Mouse (Mus musculus) MEL-GATA-1-ER (cell line): ENCODE measurements around the gene Gast.
"Not testable (repeated sequence)": the region's sequence is repeated elsewhere in the genome, so short reads cannot be mapped to it uniquely, and the experiment has no call there.

Source experiments
- DNase-seq: peaks from one replicate; pipeline ENCODE4 v3.0.0-alpha.2; 2012; ENCODE audit warnings: low read depth; ENCODE audit errors: extremely low read depth

The Gast gene

DNA sequence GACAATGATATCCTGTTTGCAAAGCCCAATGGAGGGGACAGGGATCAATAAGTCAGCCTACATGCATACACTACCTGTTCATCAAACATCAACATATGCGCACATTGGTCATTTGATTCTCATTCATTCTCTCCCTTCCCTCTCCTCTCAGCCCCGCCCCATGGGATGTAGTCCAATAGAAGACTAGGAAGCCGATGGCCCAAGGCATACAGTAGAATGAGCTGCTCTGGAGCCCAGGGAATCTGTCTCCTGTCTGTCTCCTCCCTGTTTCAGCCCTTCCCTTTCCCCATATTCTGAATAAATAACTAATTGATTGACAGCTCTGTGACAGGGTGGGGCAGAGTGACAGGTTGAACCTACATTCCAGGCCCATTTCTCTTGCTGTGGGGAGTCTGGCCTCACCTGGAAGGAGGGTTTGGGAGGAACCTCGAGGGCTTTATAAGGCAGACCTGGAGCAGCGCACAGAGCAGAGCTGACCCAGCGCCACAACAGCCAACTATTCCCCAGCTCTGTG is at the start of gene Gast:
TSS of gene Gast (plus strand) at position 464 of the 514 bp plus-strand sequence.
- no peak for DNase-seq

DNA sequence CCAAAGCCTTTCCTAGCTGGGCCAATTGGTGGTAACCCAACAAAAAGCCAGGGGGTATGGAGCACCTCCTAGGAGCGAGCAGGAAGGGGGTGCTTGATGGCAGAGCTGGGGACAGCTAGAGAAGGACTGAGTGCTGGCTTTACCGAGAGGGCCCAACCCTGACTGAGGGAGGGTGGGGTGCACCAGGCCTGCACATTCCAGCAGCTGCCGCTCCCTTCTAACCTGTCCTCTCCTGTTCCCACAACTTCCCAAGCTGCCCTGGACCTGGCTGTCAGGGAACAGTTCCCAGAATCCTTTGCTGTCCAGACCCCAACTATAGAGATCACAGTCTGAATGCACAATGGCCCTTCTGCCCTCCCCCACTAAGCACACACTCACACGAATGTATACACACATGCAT is 49.2 kb upstream of the Gast start:
- no peak for DNase-seq

DNA sequence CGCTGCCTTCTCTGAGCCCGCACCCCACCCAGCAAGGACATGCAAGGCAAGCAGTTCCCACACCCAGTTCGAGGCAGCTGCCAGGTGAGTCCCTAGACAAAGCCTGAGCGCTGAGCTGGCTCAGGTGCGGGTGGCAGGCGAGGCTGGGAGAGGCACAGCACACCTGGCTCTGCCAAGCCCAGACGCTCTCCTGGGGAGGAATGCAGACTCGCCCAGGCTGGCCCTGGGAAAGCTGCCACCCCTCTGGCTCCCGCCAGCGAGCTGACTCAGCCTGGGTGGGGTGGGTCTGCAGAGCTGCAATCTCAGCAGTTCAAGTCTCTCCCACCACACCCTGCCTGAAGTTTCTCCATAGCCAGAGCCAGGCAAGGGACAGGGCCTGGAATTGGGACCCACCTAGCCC is 47.2 kb upstream of the Gast start:
- DNase-seq = no peak

DNA sequence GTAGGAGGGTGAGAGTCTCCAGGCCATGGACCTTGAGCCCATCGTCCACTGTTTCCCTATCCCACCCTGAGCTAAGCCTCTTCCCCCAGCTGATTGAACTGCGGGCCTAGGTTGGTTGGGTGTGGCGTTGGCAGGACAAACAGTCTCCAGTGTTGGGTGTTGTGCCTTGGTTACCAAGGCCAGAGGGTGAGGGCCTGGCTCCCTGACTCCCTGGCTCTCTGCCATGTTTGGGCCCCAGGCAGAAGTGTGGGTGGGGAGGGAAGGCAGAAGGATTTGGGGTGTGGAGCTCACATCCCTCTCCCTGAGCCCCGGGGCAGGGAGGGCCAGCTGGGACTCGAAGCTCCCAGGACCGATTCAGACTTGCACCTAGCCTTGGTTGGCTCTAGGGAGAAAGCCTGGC is 45.3 kb upstream of the Gast start:
- no peak for DNase-seq

DNA sequence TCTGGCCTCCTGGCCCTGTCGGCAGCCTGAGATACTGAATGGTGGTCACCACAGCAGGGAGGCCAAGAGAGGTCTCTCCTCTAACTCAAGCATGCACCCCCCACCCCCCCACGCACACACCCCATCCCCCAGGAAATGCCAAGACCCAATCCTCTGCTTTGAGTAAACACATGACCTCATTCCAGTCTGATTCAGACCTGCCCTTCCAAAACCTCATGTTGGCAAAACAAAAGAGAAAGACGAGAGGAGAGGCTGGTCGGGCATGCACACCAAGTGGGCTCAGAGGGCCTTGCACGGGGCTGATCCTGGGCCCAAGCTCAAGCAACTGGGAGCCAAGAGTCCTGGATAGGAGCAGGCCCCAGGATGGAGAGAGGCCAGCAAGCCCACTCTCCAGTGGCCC is 44.0 kb upstream of the Gast start:
- no peak for DNase-seq

DNA sequence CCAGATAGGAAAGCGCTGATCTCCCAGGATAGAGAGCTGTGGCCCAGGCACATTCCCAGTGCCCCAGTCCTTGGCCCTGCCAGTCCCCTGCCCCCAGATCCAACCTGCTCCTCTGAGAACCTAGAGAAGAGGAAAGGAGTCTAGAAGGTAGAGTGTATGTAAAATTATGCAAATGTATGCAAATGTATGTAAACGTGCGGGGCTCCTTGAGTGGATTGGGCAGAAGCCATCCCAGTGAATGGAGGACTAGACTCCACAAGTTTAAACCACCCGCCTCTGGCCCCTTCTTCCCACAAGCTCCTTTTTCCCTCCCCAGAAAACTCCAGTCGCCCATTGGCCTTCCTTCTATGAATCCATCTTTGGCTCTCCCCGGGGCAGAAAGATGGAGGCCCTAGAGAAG is 41.3 kb upstream of the Gast start:
- DNase-seq = no peak

DNA sequence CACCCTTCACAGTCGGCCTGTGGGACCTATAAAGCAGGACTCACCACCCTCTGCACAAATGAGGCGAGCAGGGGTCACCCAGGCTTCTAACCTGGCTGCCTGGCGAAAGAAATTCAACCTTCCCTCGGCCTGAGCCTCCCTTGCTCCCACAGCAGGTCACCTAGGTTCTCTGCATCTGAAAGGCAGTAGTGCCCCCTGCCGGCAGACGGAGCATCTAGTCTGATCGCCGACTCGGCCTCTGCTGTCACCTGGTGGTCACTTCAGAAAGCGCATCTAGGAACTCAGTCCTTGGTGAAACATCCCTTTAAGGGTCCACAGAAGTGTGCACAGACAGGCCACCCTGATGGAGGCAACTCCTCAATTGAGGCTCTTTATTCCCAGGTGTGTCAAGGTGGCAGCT is 38.9 kb upstream of the Gast start:
- DNase-seq = peak; percentile 43

DNA sequence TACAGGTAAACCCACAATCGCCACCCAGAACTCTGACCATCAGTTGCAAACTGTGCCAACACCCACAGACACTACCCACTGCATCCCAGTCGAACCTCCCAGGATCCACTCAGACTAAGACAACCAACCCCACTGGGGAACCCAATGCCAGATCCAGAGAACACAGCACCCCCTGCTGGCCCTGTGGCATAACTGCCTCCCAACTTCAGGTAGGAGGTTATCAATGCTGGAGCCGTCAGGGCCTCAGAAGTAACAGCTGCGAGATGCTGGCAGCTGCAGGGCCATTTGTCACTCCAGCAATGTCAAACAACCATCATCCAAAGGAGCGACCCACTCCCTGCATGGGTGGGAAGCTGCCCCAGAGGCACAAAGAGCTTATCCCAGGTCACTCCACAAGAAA is 36.4 kb upstream of the Gast start:
- no peak for DNase-seq

DNA sequence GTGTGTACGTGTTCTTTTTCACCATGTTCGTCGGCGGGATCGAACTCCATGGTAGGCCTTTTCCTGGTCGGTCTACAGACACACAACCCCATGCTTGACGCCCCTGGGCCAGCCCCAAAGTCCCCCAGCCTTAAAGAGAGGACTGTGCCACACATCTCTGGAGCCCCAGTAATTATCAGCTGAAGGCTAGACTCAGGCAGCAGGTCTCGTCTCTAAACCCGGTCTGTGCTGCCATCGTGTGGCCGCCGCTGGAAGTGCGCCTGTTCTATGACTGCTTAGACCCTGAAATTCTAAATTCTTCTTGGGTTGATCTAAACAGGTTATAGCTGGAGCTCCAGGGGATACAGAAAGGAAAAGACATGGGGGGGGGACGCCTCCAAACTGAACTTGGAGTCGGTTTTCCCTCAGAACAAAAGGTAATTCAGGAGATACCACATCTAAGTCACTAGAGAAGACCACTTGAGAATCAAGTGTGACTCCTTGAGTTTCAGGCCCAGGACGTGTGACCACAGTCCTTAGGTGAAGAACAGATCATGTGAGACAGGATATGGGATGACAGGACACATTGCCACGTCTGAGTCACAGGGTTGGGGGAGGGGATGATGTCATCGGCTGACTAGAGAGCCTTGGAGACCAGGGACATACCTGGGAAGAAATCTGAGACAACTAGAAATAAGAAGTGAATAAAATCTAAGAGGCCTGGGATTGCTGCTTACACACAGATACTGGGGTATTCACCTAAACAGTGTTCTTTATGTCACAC is 35.8 kb upstream of the Gast start:
- no peak for DNase-seq

DNA sequence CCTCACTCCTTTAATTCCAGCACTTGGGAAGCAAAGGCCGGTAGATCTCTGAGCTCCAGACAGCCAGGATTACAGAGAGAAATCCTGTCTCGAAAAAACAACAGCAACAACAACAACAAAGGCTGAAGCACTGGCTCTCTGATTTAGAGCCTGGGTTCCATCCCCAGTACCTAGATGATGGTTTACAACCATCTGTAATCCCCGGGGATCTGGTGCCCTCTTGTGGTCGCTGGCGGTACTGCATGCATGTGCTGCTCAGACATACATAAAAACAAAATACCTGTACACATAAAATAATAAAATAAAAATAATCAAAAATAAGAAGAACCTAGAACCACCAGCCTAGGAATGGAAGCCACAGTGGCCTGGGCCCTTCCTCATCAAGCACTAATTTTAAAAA is 33.9 kb upstream of the Gast start:
- DNase-seq = no peak

DNA sequence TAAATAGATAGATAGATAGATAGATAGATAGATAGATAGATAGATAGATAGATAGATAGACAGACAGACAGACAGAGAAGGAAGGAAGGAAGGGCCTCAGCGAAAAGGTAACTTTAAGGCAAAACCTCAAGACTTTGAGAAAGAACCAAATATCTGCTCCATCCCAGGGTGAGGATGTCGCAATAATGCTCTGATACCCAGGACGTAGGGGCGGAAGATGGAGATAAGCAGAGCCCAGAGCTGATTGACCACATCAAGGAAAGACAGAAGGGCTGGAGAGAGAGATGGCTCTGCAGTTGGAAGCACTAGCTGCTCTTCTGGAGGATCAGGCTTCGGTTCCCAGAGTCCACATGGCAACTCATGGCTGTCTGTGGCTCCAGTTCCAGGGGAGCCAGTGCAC is 32.9 kb upstream of the Gast start:
- no peak for DNase-seq

DNA sequence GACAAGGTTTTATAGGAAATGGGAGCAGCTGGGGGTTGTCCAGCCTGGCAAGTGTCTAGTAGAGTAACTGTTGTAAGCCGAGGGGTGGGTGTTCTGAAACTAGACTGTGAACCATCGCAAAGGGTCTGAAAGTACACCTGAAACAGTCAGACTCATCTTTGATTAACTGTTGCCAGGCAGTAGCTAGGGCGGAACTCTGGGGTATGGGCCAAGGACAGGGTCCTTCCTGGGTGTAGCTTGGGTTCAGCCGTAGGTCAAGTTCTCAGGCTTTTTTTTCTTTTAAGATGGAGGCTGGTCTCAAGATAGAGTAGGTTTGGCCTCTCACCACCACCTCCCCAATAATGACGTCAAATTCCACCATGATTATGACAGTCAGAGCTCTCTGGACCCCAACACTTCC is 26.3 kb upstream of the Gast start:
- no peak for DNase-seq

DNA sequence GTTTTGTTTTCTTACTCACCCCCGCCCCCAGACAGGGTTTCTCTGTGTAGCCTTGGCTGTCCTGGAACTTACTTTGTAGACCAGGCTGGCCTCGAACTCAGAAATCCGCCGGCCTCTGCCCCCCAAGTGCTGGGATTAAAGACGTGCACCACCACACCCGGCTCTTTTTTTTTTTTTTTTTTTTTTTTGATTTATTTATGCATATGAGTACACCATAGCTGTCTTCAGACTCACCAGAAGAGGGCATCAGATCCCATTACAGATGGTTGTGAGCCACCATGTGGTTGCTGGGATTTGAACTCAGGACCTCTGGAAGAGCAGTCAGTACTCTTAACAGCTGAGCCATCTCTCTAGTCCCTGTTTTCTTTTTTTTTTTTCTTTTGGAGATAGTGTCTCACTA is 25.5 kb upstream of the Gast start:
- not testable (repeated sequence) for DNase-seq

DNA sequence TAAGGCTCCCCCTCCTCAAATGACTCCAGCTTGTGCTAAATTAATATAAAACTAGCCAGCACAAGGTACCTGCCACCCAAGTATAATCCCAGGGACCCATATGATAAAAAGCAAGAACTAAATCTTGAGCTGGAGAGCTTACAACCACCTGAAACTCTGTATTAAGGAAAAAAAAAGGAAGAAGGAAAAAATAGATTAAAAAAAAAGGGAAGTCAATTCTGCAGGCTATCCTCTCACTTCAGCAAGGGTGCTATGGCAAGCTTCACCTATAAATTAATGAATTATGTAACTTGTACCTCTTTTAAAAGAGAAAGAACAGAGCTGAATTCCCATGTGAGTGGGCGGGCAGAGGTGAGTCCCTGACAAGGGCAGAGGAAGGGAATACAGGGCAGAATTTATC is 22.6 kb upstream of the Gast start:
- DNase-seq = no peak

DNA sequence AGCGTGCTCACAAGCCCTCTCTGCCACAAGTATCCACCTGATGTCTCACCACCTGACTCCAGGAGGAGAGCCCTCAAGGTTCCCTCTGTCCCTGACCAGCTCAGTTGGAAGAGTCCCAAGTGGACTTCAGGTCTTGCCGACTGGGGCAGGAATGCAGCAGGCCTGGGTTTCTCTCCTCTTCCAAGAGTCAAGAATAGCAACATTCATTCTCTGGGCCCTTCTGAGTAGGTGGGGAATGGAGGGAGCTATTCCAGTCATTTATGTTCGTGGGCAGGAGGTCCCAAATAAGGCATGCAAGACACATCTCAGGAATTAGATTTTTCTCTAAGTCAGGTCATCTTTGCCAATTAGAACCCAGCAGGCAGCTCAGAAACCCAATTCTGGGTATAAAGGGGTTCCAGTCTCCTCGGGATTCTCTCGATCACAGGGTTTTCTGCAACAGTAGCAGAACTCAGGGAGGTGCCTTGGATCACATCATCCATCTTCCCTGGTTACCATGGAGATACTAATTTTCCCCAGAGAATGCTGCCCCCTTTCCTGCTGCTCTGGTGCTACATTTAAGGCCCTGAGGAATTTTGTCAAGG is 22.0 kb upstream of the Gast start:
- DNase-seq = no peak

DNA sequence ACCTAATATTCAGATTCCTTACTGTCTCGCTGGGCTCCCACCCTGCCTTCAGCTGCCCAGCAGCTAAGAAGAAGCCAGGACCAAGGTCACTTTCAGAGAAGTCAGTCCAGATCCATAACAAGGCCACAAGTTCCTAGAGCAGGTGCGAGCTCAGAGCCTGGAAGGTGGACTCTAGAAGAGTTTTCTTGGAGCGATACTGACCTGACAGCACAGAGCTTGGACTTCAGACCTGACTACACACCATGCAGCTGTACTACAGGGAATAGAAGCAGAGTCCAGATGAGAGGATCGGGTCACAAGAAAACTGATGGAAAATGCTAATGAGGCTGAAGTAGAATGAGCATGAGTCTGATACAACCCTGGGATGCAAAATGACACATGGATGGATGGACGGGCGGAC is 20.8 kb upstream of the Gast start:
- no peak for DNase-seq

DNA sequence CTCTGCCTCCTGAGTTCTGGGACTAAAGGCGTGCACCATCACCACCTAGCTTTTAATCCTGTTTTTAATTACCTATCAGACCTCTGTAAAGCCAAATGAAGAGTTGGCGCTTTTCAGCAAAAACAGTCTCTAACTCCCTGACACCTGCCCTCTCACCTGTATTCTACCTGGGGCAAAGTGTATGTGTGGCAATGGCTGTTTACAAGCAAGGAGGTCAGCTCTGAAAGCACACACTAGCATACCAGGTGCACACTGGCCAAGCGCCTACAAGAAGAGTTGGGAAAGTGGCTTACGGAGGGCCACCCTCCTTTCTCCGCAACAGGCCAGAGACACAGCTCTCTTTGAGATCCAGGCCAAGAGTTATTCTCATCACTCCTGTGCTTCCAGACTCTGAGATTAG is 18.8 kb upstream of the Gast start:
- no peak for DNase-seq

DNA sequence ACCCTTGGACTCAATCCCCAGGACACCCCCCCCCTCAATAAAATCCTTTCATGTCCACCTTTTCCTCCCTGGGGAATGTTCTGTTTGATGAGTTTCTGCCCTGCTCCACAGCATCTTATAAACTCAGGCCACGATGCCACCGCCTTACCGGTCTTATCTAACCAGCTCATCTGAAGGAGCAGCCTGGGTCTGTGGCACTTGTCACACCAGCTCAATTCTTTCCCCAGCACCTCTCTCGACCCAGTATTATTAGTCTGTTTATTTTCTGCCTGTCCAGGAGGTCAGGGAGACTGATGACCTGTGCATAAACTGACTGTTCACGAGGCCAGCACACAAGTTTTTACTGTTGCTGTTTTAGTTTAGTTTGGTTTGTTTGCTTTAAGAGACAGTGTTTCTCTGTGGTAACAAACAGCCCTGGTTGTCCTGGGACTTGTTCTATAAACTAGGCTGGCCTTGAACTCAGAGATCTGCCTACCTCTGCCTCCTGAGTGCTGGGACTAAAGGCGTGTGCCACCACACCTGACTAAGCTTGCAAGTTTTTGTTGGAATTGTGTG is 16.3 kb upstream of the Gast start:
- DNase-seq = no peak

DNA sequence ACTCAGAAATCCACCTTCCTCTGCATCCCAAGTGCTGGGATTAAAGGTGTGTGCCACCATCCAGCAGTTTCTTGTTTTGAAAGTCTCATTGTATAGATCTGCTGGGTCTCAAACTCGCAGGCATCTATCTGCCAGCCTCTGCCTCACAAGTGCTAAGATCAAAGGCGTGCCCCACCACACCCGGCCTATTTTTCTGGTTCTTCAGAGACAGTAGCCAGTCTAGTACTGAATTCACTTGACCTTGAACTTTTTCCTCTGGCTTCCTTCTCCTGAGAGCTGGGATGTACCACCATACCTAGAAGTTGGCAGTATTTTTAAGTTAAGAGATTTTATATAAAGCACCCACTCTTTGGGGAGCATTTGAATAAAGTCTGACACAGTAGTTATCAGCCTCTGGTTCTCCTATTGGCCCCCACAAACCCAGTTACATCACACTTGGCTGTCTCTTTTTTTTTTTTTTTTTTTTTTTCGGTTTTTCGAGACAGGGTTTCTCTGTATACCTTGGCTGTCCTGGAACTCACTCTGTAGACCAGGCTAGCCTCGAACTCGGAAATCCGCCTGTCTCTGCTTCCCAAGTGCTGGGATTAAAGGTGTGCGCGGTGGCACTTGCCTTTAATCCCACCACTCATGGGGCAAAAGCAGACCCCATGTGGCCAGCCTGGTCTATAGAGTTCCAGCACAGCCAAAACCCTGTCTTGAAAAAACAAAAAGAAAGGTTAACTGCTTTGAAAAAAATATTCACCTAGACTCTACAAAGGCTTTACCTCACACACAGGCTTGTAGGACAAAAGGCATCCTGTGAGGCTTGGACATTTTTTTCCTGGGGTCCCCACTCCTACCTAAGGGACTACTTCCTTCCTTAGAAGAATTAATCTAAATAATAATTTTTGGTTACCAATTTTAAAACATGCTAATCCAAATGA is 15.4 kb upstream of the Gast start:
- no peak for DNase-seq

DNA sequence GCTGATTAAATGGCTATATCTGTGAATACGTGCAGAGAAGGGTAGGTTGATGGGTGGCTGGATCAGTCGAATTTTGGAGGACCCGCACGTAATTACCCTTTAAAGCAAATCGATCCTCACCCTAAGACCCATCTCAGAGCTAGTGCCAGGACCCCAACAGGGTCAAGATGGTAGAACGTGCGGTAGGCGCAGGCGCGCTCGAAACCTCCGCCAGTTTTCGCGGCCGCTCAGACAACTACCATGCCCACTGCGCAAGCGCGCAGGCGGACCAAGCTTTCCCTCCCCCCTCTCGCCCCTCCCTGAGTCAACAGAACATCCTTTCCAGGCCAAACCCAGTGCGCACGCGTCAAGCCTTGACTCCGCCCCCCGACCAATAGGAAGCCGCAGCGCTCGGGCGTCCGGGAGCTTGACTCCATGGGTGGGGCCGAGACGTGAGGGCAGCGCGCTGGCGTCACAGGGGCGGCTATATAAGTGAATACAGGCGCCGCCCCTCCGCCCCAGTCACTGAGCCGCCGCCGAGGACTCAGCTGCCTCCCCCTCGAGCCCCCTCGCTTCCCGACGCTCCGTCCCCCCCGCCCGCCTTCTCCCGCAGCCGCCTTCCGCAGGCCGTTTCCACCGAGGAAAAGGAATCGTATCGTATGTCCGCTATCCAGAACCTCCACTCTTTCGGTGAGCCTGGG is 14.6 kb upstream of the Gast start, which contains the start of gene Eif1:
TSS of gene Eif1 (plus strand) at position 394 of the 680 bp plus-strand sequence.
- peak; percentile 95 for DNase-seq

DNA sequence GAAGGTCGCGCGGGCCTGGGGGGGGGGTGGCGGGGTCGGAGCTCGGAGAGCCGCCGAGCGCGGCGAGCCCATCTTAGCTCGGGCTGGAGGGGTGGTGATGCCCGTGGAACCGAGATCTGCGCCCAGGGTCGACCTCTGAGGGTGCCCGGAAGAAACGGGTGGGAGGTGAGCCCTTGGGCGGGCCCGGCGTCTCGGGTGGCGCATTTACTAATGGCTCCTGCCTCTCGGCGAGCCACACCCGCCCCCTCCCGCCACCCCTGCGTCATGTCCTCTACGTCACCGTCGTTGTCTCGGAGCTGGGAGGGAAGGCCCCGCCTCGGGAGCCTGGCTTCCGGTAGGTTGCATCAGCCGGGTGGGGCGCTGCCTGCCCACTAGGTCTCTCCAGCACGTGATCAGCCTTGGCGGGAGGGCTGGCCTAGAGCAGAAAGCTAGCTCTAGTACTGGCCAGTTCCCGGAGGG is 14.0 kb upstream of the Gast start:
- peak; percentile 91 for DNase-seq
